Mouse (Mus musculus): ENCODE measurements at regions not wholly inside any gene's neighbourhood (a gene's known extent, or its start where the extent isn't known, plus 50 kb on each side); places are given as distances from the start of the nearest gene placed in this dataset.

GRCm38 (mm10) chr3:117038280-117038927, 69.6 kb upstream of the Palmd start:
- in situ Hi-C loops (cut with MboI, MseI): no loop called here

Data from T-helper 1 cell (primary cell).